Mouse (Mus musculus): ENCODE measurements around the gene Dmc1.

- no peak for TF ChIP-seq HCFC1 (IDR thresholded peaks at IDR 0.05; ENCODE audit: borderline replicate concordance, insufficient read depth, low read length)
- no peak for TF ChIP-seq MAFK (IDR thresholded peaks at IDR 0.05; ENCODE audit: insufficient read depth, low read depth, low read length)
- TF ChIP-seq CHD2 (IDR thresholded peaks at IDR 0.05; ENCODE audit: low read depth, low read length): no peak
Measured at GRCm38 (mm10) chr15:79559649-79560048, 45.3 kb downstream of the Dmc1 start.
